Mouse (Mus musculus) midbrain, postnatal 0 days (tissue): ENCODE data around the gene Fhl4. TPM values are rescaled to one million over a fixed set of nuclear protein-coding genes. Genes with fewer than 3 reads are reported as not detected.
A peak's percentile ranks its signal among the peaks of the same experiment; 100 is the strongest.

Source experiments
- ATAC-seq: fragments of 200-750 bp; cut with Nextera tagmentation; 2 replicates; pipeline ENCODE4 v1.8.0; 2017; ENCODE audit warnings: moderate number of reproducible peaks, mild to moderate bottlenecking, moderate TSS enrichment, moderate library complexity; ENCODE audit not compliant: low FRiP score
- DNase-seq: peaks from one replicate; pipeline ENCODE4 v3.0.0-alpha.2; 2015; ENCODE audit warnings: low spot score
- H3K27ac ChIP-seq: fragments of 300-500 bp; sonication (generic); 2 replicates; pipeline ENCODE4 v1.5.1; 2014; ENCODE audit warnings: low read depth, mild to moderate bottlenecking, low read length, mixed read lengths
- H3K27me3 ChIP-seq: fragments of 300-500 bp; sonication (generic); 2 replicates; pipeline ENCODE4 v1.6.1; 2014; ENCODE audit warnings: low read length, control low read depth, mixed read lengths; ENCODE audit not compliant: insufficient read depth
- H3K36me3 ChIP-seq: fragments of 300-500 bp; sonication (generic); 2 replicates; pipeline ENCODE4 v1.6.1; 2014; ENCODE audit warnings: low read length, control low read depth, mixed read lengths; ENCODE audit not compliant: insufficient read depth
- H3K4me1 ChIP-seq: fragments of 300-500 bp; sonication (generic); 2 replicates; pipeline ENCODE4 v1.6.1; 2014; ENCODE audit warnings: mild to moderate bottlenecking, control low read depth, antibody characterized with exemption, low read length, mixed read lengths; ENCODE audit not compliant: insufficient read depth
- H3K4me2 ChIP-seq: fragments of 300-500 bp; sonication (generic); 2 replicates; pipeline ENCODE4 v1.6.1; 2014; ENCODE audit warnings: low read depth, mild to moderate bottlenecking, low read length, mixed read lengths; ENCODE audit not compliant: poor library complexity, severe bottlenecking
- H3K4me3 ChIP-seq: fragments of 300-500 bp; sonication (generic); 2 replicates; pipeline ENCODE4 v1.5.1; 2014; ENCODE audit warnings: low read depth, mild to moderate bottlenecking, low read length, moderate library complexity
- H3K9ac ChIP-seq: fragments of 300-500 bp; sonication (generic); replicated peaks from 2 replicates; pipeline ENCODE4 v1.6.1; 2014; ENCODE audit warnings: mild to moderate bottlenecking, low read length, moderate library complexity, mixed read lengths; ENCODE audit not compliant: poor library complexity, severe bottlenecking
- H3K9me3 ChIP-seq: fragments of 300-500 bp; sonication (generic); 2 replicates; pipeline ENCODE4 v1.6.1; 2016; ENCODE audit warnings: low read length, control low read depth
- CTCF ChIP-seq: IDR thresholded peaks from 2 replicates; pipeline ENCODE4 v1.5.1; 2016; ENCODE audit warnings: antibody characterized with exemption, mild to moderate bottlenecking
- WGBS: fragments of 180-500 bp; shearing (Covaris S2); extraction: QIAGEN DNeasy Blood & Tissue Kit; methylation state at CpG from one replicate; pipeline ENCODE4 v1.1.7; 2014; 5-methylcytosine and 5-hydroxymethylcytosine counted together
- polyA plus RNA-seq: library from polyadenylated mRNA; unstranded; fragments of >200 nt; fragmentation: Nextera tagmentation; extraction: Ambion mirVana; gene quantifications from 2 replicates; pipeline ENCODE4 v1.2.1, GENCODE M21; 2015
- total RNA-seq: library from RNA; depleted of rRNA; stranded (reverse); fragments of >200 nt; gene quantifications from 2 replicates; pipeline ENCODE4 v1.2.3, GENCODE M21; 2014

Fhl4 gene
- total and polyA plus RNA-seq, 2 experiments from 2014 or later: 2.0 to 2.1 TPM

DNA sequence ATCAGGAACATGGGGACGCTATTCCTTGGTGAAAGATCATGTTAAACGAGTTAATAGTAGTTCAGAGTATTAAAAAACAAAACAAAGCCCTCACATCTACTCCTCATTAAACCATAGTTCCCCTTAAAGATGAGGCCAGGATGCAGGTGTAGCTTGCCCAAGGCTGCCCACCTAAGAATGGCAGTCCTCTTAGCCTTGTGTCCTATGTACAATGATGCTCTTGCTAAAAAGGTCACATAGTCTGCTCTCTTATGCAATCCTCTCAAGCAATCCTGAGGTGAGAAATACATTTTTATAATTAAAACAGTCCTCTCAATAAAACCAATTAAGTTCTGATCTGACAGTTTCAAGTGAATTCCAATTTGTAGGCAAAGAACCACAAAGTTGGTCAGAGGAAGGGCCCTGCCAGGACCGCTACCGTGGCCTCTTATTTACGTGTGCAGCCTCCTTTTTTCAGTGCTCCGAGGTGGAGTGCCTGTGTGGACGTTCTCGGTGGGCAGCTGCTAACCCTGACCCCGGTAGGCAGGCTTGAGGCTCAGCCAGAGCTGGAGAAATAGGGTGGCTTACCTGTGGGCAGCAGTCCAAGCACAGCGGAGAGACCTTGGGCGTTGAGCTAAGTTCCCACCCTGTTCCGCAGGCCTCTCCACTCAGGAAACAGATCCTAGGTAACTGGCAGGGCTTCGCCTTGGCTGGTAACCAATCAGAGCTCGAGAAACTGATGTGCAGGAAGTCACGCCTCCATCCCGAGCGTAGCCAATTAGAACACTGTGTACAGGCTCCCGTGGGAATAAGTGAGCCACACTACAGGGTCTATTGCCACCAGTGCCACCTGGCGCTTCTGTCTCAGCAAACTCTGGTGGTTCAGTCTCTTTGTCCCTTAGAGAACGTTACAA lies 25.3 kb upstream of the Fhl4 start, which contains the start of gene Mterf2:
Gene Mterf2, minus strand, starts transcription at position 633 of the 893 bp plus-strand sequence.
- H3K27ac ChIP-seq: peak within 1 kb of the TSS; percentile 57; the same call in 1 of the 2 replicates
- H3K4me3 ChIP-seq: peak within 1 kb of the TSS; percentile 59
- no peaks in the 10 kb centered on the region for H3K27me3 ChIP-seq
- H3K9ac ChIP-seq: peak within 1 kb of the TSS; percentile 64
- ATAC-seq: peak; percentile 100
- peak; percentile 73 for TF ChIP-seq CTCF
- H3K4me2 ChIP-seq: peak within 1 kb of the TSS; percentile 73
- DNase-seq: peak; percentile 100
- H3K36me3 ChIP-seq: peaks cover 5% of the 10 kb centered on the region
- WGBS: 6% methylated on average over 20 of the region's 20 CpGs
- no peaks in the 10 kb centered on the region for H3K9me3 ChIP-seq
- H3K4me1 ChIP-seq: peaks cover 10% of the 10 kb centered on the region; the same call in 1 of the 2 replicates

DNA sequence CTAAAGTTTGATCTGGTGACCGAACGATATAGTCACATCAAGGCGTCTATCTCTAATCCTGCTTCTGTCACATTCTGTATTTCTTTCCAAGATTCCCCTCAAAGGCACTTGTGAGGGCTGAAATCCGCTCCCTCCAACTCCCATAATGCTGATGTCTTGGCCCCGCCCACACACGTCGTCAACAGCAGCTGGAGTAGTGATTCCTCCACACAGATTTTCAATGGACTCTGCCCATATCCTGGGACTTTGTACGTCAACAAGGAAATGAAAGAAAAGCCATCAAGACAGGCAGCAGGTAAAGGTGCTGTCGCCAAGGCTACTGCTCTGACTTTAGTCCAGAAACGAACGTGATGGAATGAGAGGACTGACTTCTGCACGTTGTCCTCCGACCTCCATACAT lies 22.9 kb upstream of the Fhl4 start:
- TF ChIP-seq CTCF: no peak
- peaks cover 10% of the 10 kb centered on the region; the same call in 1 of the 2 replicates for H3K4me1 ChIP-seq
- no peak overlapping the region for H3K27ac ChIP-seq
- ATAC-seq (no peak), DNase-seq (no peak)
- H3K9ac ChIP-seq: no peak overlapping the region
- no peaks in the 10 kb centered on the region for H3K9me3 ChIP-seq
- 89% methylated on average over 13 of the region's 13 CpGs for whole genome bisulfite sequencing
- H3K4me2 ChIP-seq: no peak overlapping the region
- H3K27me3 ChIP-seq: no peaks in the 10 kb centered on the region
- H3K4me3 ChIP-seq: no peak overlapping the region
- peaks cover 11% of the 10 kb centered on the region; the same call in 1 of the 2 replicates for H3K36me3 ChIP-seq

DNA sequence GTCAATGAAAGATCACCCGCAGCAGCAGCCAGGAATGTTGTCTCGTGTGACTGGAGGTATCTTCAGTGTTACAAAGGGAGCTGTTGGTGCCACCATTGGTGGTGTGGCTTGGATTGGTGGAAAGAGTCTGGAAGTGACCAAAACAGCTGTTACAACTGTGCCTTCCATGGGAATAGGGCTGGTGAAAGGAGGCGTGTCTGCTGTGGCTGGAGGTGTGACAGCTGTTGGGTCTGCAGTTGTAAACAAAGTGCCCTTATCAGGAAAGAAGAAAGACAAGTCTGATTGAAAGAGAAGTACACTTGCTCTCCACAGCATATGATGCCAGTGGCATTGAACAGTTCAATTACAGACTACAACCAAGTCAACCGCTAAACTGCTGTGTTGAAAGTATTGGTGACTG lies 12.1 kb upstream of the Fhl4 start:
- H3K9ac ChIP-seq: no peak overlapping the region
- H3K36me3 ChIP-seq: peaks cover 3% of the 10 kb centered on the region; the same call in 1 of the 2 replicates
- H3K4me2 ChIP-seq: no peak overlapping the region
- no peak for TF ChIP-seq CTCF
- WGBS: 95% methylated on average over 4 of the region's 4 CpGs
- DNase-seq (no peak), ATAC-seq (no peak)
- H3K27me3 ChIP-seq: no peaks in the 10 kb centered on the region
- no peak overlapping the region for H3K4me3 ChIP-seq
- H3K27ac ChIP-seq: no peak overlapping the region
- H3K9me3 ChIP-seq: no peaks in the 10 kb centered on the region
- no peaks in the 10 kb centered on the region for H3K4me1 ChIP-seq

DNA sequence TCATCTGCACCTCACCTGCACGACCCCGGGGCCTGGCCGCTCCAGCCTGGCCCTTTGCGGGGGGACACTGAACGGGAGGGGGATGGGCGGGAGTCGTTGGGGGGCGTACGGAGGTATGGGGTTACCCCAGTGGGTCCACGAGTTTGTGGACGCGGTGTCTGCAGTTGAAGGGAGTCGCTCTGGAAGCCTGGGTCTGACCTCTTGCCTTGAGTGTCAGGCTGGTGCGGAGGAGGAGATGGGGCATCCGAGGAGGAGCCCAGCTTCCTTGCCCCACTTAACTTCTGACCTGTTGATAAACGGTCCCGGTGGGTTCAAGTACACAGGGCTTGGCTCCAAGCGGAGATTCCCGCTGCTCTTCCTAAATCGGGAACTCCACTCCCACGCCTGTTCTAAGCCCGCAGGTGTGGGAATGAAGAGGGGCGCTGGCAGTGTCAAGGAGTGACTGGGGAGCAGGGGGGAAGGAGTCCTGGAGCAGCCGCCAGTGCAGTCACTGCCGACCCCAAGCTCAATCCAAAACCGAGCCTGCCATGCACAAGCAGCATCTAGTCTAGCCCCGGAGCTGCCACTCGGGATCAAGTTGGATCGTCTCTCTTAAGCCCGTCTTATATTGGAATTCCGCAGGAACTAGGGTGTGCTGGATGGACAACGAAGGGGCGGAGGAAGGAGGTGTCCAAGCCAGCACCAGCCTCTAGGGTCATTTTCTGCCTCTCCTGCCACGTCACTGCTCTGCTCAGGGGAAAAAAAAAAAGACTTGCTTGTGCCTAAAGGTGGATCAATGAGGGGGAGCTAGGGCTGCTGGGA lies 990 bp upstream of the Fhl4 start:
- TF ChIP-seq CTCF: no peak
- Histone ChIP-seq H3K4me2 (peak overlapping the region; percentile 90), H3K9me3 (no peaks in the 10 kb centered on the region), H3K27me3 (no peaks in the 10 kb centered on the region), H3K4me3 (peak overlapping the region; percentile 97), H3K27ac (peak overlapping the region; percentile 92), H3K36me3 (no peaks in the 10 kb centered on the region), H3K9ac (peak overlapping the region; percentile 95), H3K4me1 (no peaks in the 10 kb centered on the region)
- ATAC-seq: peak; percentile 48; the same call in 1 of the 2 replicates
- DNase-seq: peak; percentile 19
- WGBS: under 1% methylated on average over 32 of the region's 34 CpGs

- peak overlapping the region; percentile 97 for H3K4me3 ChIP-seq
- peak overlapping the region; percentile 90 for H3K4me2 ChIP-seq
- ATAC-seq: peak; percentile 38; the same call in 1 of the 2 replicates
- TF ChIP-seq CTCF: no peak
- H3K36me3 ChIP-seq: no peaks in the 10 kb centered on the region
- DNase-seq: no peak
- peak overlapping the region; percentile 95 for H3K9ac ChIP-seq
- H3K4me1 ChIP-seq: no peaks in the 10 kb centered on the region
- no peaks in the 10 kb centered on the region for H3K9me3 ChIP-seq
- no peaks in the 10 kb centered on the region for H3K27me3 ChIP-seq
- H3K27ac ChIP-seq: peak overlapping the region; percentile 92
- WGBS: under 1% methylated on average over 10 of the region's 10 CpGs
These were observed 454 bp downstream of the Fhl4 start for GRCm38 (mm10) chr10:85101841-85102240.
